Mouse (Mus musculus): Measurements from ENCODE around the gene Dap3. TPM values are rescaled to one million over a fixed set of nuclear protein-coding genes. Genes with fewer than 3 reads are reported as not detected.
"Not testable (repeated sequence)": the region's sequence is repeated elsewhere in the genome, so short reads cannot be mapped to it uniquely, and the experiment has no call there.

Gene Dap3
- total RNA-seq, 1 experiment from 2014 or later: 43.1 TPM

GRCm38 (mm10) chr3:88914384-88914810 is 36.6 kb downstream of the Dap3 start:
- no peak for ATAC-seq (ENCODE audit: extremely low read depth, insufficient number of reproducible peaks, low FRiP score, poor library complexity, severe bottlenecking)

DNA sequence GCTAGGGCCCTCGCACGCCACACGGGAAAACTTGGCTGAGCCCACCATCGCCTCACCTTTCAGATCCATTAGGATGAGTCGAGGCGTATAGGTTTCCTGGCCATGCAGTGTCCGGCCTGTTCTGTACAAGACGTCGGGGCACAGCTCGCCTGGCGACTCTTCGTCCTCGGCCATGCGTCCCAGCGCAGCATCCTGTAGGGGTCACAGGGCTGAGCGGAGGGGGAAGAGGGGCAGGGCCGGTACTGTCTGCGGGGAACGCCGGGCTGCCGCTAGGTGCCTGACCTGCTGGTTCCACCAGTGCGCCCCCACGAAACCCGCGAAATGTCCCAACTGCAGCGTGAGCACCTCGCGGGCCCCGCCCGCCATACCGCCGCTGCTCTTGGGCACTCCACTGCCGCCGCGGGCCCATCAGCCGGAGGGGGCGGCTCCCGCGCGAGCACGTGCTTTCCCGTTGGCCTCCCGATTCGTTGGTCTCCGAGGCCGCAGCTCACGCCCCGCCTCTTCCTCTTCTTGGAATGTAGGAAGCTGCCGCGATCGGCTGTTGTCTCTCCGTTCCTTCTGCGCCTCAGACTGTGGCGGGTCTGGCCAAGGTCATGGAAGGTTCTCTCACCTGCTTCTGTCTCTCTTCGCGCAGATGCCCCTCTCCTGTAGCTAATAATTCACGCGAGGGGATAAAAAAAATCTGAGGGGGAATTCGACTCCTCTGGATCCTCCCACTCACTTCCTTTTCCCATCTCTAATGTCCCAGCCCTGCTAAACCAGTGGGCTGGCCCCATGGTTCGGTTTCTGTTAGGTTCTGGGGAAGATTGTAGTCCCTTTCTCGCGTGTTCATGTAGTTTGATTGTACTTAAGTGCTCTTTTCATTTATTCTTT is 37.2 kb downstream of the Dap3 start, which contains the start of gene Msto1:
Gene Msto1, minus strand, starts transcription at position 489 of the 873 bp plus-strand sequence.
- peak; percentile 97 for ATAC-seq (ENCODE audit: extremely low read depth, insufficient number of reproducible peaks, low FRiP score, poor library complexity, severe bottlenecking)

GRCm38 (mm10) chr3:88912585-88912984 is 38.4 kb downstream of the Dap3 start:
- no peak for ATAC-seq (ENCODE audit: extremely low read depth, insufficient number of reproducible peaks, low FRiP score, poor library complexity, severe bottlenecking)

DNA sequence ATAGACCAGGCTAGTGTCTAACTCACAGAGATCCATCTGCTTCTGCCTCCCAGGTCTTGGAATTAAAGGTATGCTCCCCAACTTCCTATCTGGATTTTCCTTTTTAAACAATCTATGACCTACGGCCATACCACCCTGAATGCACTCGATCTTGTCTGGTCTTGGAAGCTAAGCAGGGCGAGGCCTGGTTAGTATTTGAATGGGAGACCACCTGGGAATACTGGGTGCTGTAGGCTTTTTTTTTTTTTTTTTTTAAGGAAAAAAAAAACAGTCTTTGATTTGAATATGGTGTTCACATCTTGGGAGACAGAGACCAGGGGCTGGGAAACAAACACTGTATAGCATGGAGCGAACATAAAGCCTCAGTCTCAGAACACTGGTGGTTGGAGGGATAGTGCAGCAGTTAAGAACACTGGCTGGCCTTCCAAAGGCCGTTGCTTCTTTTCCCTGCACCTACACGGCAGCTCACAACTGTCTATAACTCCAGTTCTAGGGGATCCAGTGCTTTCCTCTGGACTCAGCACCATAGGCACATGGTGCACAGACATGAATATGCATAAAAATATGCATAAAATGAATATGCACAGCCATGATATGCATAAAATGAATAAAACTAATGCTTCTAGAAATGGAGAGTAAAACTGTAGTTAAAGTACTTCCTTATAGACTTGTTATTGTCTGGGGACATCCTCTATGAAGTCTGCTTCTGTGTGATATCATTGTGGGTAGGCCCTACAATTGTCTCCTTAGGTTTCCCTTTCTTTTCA is 44.4 kb downstream of the Dap3 start:
- no peak for ATAC-seq (ENCODE audit: extremely low read depth, insufficient number of reproducible peaks, low FRiP score, poor library complexity, severe bottlenecking)

- no peak for ATAC-seq (ENCODE audit: extremely low read depth, insufficient number of reproducible peaks, low FRiP score, poor library complexity, severe bottlenecking)
Observed at GRCm38 (mm10) chr3:88905741-88906140, 45.2 kb downstream of the Dap3 start.

- ATAC-seq (ENCODE audit: extremely low read depth, insufficient number of reproducible peaks, low FRiP score, poor library complexity, severe bottlenecking): no peak
Observed at GRCm38 (mm10) chr3:88905209-88905608, 45.8 kb downstream of the Dap3 start.

DNA sequence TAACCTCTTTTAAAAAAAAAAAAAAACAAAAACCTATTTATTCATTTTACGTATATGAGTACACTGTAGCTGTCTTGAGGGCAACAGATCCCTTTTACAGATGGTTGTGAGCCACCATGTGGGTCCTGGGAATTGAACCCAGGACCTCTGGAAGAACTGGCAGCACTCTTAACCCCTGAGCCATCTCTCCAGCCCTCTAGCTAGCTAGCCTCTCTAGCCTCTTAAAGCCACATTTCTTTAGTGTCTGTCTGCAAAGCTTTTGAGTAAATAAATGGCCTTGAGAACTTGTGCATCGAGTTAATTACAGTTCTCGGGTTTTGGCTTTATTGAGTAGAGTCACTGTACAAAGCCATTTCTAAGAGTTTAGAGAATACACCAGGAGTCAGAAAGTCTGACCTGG is 46.2 kb downstream of the Dap3 start:
- no peak for ATAC-seq (ENCODE audit: extremely low read depth, insufficient number of reproducible peaks, low FRiP score, poor library complexity, severe bottlenecking)

DNA sequence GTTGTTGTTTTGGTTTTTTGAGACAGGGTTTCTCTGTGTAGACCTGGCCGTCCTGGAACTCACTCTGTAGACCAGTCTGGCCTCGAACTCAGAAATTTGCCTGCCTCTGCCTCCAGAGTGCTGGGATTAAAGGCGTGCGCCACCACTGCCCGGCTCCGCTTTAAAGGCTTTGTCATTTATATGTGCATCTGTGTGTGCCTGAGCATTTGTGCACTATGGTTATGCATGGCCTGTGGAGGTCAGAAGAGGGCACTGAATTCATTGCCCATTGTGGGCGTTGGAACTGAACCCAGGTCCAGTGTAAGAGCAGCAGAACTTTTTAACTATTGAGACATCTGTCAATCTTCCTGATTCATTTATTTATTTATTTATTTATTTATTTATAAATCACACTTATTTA is 58.0 kb downstream of the Dap3 start:
- ATAC-seq (ENCODE audit: extremely low read depth, insufficient number of reproducible peaks, low FRiP score, poor library complexity, severe bottlenecking): not testable (repeated sequence)

- ATAC-seq (ENCODE audit: extremely low read depth, insufficient number of reproducible peaks, low FRiP score, poor library complexity, severe bottlenecking): not testable (repeated sequence)
Observed at GRCm38 (mm10) chr3:88882536-88882935, 68.4 kb downstream of the Dap3 start.

Other genes starting within 250 kb of the Dap3 start
- 53.4 and 56.6 TPM in 2 replicates for gene Rit1, start 234.3 kb downstream of the Dap3 start, total RNA-seq (2017)
- gene Syt11, start 176.0 kb downstream of the Dap3 start, total RNA-seq (2017): 9.5 and 11.1 TPM in 2 replicates
- 50.8 and 52.1 TPM in 2 replicates for gene Gon4l, start 116.0 kb downstream of the Dap3 start, total RNA-seq (2017)
- gene Msto1, start 37.2 kb downstream of the Dap3 start, total RNA-seq (2017): 8.5 and 12.8 TPM in 2 replicates
- 100 and 110 TPM in 2 replicates for gene Ash1l, start 559 bp downstream of the Dap3 start, total RNA-seq (2017)
- 29.6 and 30.8 TPM in 2 replicates for gene Rusc1, start 142.1 kb upstream of the Dap3 start, total RNA-seq (2017)
- gene Gm43738, start 149.9 kb upstream of the Dap3 start, total RNA-seq (2017): not detected in 2 replicates
- 20.7 and 26.5 TPM in 2 replicates for gene Fdps, start 150.8 kb upstream of the Dap3 start, total RNA-seq (2017)
- not detected in 2 replicates for gene Pklr, start 185.0 kb upstream of the Dap3 start, total RNA-seq (2017)
- gene Hcn3, start 209.0 kb upstream of the Dap3 start, total RNA-seq (2017): 0.25 and 0.47 TPM in 2 replicates
- 159 and 180 TPM in 2 replicates for gene Clk2, start 213.6 kb upstream of the Dap3 start, total RNA-seq (2017)
- gene Scamp3, start 226.3 kb upstream of the Dap3 start, total RNA-seq (2017): 58.2 and 64.2 TPM in 2 replicates
- gene Fam189b, start 232.0 kb upstream of the Dap3 start, total RNA-seq (2017): 7.7 and 8.2 TPM in 2 replicates